Mouse (Mus musculus) liver, postnatal 0 days (tissue): Measurements from ENCODE around the gene Jarid2. TPM values are rescaled to one million over a fixed set of nuclear protein-coding genes. Genes with fewer than 3 reads are reported as not detected.

Experiments
- ATAC-seq: fragments of 200-750 bp; cut with Nextera tagmentation; 2 replicates; pipeline ENCODE4 v1.8.0; 2017; ENCODE audit warnings: mild to moderate bottlenecking, moderate library complexity
- DNase-seq: peaks from one replicate; pipeline ENCODE4 v3.0.0-alpha.2; 2016
- H3K27ac ChIP-seq: fragments of 300-500 bp; sonication (generic); 2 replicates; pipeline ENCODE4 v1.5.1; 2014; ENCODE audit warnings: antibody characterized with exemption, moderate library complexity, mild to moderate bottlenecking, low read depth
- H3K27me3 ChIP-seq: fragments of 300-500 bp; sonication (generic); 2 replicates; pipeline ENCODE4 v1.6.1; 2014; ENCODE audit warnings: low read length, control low read depth, mixed read lengths; ENCODE audit not compliant: insufficient read depth
- H3K36me3 ChIP-seq: fragments of 300-500 bp; sonication (generic); replicated peaks from 2 replicates; pipeline ENCODE4 v1.6.1; 2014; ENCODE audit warnings: mild to moderate bottlenecking, control low read depth, low read length, moderate library complexity, mixed read lengths; ENCODE audit not compliant: insufficient read depth
- H3K4me1 ChIP-seq: fragments of 300-500 bp; sonication (generic); 2 replicates; pipeline ENCODE4 v1.6.1; 2014; ENCODE audit warnings: antibody characterized with exemption, mild to moderate bottlenecking, control low read depth; ENCODE audit not compliant: insufficient read depth
- H3K4me2 ChIP-seq: fragments of 300-500 bp; sonication (generic); 2 replicates; pipeline ENCODE4 v1.6.1; 2014; ENCODE audit warnings: low read depth, mild to moderate bottlenecking, low read length, moderate library complexity, mixed read lengths
- H3K4me3 ChIP-seq: fragments of 300-500 bp; sonication (generic); 2 replicates; pipeline ENCODE4 v1.5.1; 2014; ENCODE audit warnings: low read depth, low read length
- H3K9ac ChIP-seq: fragments of 300-500 bp; sonication (generic); replicated peaks from 2 replicates; pipeline ENCODE4 v1.6.1; 2014; ENCODE audit warnings: mild to moderate bottlenecking, moderate library complexity
- H3K9me3 ChIP-seq: fragments of 300-500 bp; sonication (generic); 2 replicates; pipeline ENCODE4 v1.6.1; 2016; ENCODE audit warnings: mild to moderate bottlenecking, control low read depth, low read length, mixed read lengths
- CTCF ChIP-seq: sonication (generic); IDR thresholded peaks from 2 replicates; pipeline ENCODE4 v1.5.1; 2016; ENCODE audit warnings: antibody characterized with exemption, low read depth
- EP300 ChIP-seq: IDR thresholded peaks from 2 replicates; pipeline ENCODE4 v1.6.1; 2016; ENCODE audit warnings: antibody characterized with exemption, low read depth, mild to moderate bottlenecking
- whole genome bisulfite sequencing: fragments of 180-500 bp; shearing (Covaris S2); extraction: QIAGEN DNeasy Blood & Tissue Kit; methylation state at CpG from one replicate; pipeline ENCODE4 v1.1.7; 2014; ENCODE audit not compliant: insufficient replicate concordance; 5-methylcytosine and 5-hydroxymethylcytosine counted together
- polyA plus RNA-seq: library from polyadenylated mRNA; unstranded; fragments of >200 nt; fragmentation: Nextera tagmentation; extraction: Ambion mirVana; gene quantifications from 2 replicates; pipeline ENCODE4 v1.2.1, GENCODE M21; 2015

Jarid2 gene
- polyA plus RNA-seq, 1 experiment from 2014 or later: 6.8 TPM

DNA sequence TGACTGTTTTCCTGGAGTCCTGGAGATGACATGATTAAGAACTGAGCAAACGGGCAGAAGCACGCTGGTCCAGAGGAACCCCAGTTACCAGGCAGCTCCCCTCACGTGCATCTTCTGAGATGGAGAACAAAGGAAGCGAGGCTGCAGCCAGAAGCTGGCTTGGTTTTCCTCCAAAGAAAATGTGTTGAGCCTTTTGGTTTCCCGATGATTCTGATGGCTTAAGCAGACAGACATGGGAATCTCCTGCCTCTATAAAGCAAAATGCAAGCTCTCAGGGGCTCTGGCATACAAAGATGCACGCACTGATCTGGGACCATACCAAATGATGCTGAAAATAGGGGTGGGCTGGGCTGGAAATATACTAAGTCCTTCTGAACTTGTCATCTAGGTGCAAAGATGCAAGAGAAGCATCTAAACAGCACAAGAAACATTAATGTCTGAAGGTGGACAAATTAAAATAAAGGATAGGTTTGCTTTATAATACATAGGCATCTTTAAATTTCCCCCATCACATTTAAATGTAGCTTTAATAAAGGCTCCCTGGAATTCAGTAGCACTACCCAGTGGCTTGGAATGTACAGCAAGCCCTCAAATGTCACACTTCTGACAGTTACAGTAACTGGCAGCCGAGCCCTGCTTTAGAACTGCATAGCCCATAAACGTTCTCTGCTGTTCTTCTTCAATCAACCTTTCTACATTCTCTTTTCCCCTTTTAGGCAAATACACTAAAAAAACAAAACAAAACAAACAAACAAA lies 217.8 kb downstream of the Jarid2 start:
- Histone ChIP-seq H3K4me2 (no peak overlapping the region), H3K9ac (no peak overlapping the region), H3K27me3 (no peaks in the 10 kb centered on the region), H3K36me3 (peaks cover 10% of the 10 kb centered on the region), H3K4me3 (no peak overlapping the region), H3K9me3 (no peaks in the 10 kb centered on the region), H3K27ac (no peak overlapping the region), H3K4me1 (peaks cover 3% of the 10 kb centered on the region; the same call in 1 of the 2 replicates)
- WGBS: 81% methylated on average over 8 of the region's 8 CpGs
- ATAC-seq (no peak), DNase-seq (no peak)
- TF ChIP-seq CTCF: no peak
- no peak for TF ChIP-seq EP300

DNA sequence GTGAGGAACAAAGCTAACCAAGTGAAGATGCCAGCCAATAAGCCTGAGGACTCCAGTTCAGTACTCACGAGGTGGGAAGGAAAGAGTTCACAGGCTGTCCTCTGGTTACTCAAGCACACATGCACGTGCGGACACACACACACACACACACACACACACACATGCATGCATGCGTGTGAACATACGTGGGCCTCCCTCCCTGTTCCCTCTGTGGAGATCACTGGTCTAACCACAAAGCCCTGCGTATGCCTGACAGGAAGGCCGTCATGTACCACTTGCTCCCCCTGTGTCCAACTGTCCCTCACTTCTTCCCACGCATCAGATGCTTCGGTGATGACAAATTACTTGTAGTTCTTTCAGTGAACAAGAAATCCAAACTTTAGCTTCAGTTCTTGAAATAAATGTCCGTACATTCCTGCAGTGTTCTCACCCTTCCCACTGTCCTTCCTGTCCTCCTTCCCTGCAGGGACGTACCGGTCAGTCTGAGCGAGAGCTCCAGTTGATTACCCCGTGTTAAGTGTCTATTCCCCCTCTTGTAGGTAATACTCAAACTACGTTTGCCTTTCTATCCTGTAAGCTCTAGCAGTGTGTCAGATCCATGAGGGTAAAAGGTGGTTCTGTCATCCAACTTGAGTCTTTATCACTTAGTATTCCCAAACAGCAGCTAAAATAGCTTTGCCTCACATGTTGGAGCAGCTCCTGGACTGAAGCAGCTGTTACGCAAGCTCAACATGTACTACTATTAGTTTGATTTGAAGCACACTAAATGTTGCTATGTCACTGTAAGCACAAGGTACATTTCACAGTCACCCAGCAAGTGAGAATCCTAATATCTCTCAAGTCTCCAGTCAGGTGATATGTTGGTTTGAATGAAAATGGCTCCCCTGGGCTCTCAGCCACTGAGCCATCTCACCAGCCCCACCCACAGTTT lies 219.3 kb downstream of the Jarid2 start:
- WGBS: 76% methylated on average over 16 of the region's 16 CpGs
- DNase-seq (no peak), ATAC-seq (no peak)
- Histone ChIP-seq H3K36me3 (peaks cover 11% of the 10 kb centered on the region), H3K27me3 (no peaks in the 10 kb centered on the region), H3K9me3 (no peaks in the 10 kb centered on the region), H3K4me1 (peaks cover 5% of the 10 kb centered on the region; the same call in 1 of the 2 replicates), H3K4me2 (no peak overlapping the region), H3K27ac (no peak overlapping the region), H3K4me3 (no peak overlapping the region), H3K9ac (no peak overlapping the region)
- TF ChIP-seq CTCF (no peak), EP300 (no peak)

DNA sequence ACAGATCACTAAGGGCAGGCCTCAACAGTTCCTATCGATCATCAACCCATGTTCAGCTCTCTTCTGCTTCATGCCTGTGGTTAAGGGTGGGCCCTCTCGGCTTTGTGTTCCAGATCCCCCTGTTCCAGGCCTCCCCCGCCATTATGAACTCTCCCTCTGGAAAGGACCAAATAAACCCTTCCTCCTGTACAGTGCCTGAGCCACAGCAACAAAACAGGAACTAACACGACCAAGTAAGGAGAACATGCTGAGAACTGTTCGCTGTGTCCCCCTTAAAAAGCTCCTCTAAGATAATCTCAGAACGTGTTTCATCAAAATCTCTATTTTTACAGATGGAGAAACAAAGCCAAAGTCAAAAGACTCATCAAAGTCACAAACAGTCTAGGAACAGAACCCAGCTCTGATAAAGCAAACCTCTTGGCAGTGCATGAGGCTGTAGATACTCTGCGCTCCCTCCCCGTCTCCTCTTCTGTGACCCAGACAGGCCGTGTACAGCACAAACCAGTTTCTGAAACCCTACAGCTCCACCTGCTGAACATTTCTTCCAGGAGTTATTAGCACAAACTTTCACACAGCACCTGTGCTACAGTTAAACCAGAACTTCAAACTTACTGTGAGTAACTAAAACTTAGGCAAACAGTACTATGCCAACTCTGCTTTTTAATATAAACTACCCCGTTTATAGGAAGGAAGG lies 223.3 kb downstream of the Jarid2 start:
- Histone ChIP-seq H3K4me2 (no peak overlapping the region), H3K27me3 (no peaks in the 10 kb centered on the region), H3K4me1 (peaks cover 14% of the 10 kb centered on the region; the same call in 1 of the 2 replicates), H3K36me3 (peaks cover 24% of the 10 kb centered on the region), H3K9me3 (no peaks in the 10 kb centered on the region), H3K4me3 (no peak overlapping the region), H3K27ac (no peak overlapping the region; the same call in 1 of the 2 replicates), H3K9ac (no peak overlapping the region)
- 38% methylated on average over 10 of the region's 10 CpGs for WGBS
- no peak for TF ChIP-seq EP300
- peak; percentile 32 for TF ChIP-seq CTCF
- DNase-seq (no peak), ATAC-seq (no peak)

DNA sequence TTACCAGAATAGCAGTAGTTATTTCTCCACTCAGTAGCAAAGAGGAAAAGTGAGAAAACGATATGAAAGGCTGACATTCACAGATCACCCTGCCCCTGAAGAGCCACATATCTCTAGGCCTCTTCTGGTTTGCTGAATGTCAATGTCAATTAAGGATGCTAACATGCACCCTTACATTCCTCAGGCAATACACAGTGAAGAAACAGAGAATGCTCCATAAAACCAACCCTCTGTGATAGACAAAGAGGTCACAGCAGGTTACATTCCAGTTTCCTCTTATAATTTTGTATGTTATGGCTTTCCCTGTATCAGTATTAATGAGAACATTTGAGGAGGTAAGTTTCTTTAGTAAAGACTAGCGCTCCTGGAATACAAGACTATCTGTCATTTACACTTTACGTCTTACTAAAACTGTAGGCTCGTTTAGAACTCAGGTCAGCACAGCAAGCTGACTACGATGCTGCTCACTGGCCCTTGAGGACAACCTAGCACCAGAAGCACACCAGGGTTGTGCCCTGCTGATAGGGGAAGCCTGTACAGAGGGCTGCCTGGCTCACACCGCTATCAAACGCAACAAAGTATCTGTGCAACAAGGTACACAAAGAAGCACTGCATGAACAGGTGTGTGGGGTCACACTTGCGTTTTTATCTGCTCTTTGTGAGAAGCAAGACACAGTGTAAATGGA lies 224.4 kb downstream of the Jarid2 start:
- H3K4me1 ChIP-seq: peaks cover 14% of the 10 kb centered on the region; the same call in 1 of the 2 replicates
- ATAC-seq (no peak), DNase-seq (no peak)
- TF ChIP-seq CTCF (no peak), EP300 (no peak)
- H3K36me3 ChIP-seq: peaks cover 28% of the 10 kb centered on the region
- H3K4me3 ChIP-seq: no peak overlapping the region
- no peaks in the 10 kb centered on the region for H3K27me3 ChIP-seq
- no peak overlapping the region for H3K9ac ChIP-seq
- no peaks in the 10 kb centered on the region for H3K9me3 ChIP-seq
- no peak overlapping the region for H3K4me2 ChIP-seq
- WGBS: 67% methylated on average over 8 of the region's 8 CpGs
- no peak overlapping the region for H3K27ac ChIP-seq

DNA sequence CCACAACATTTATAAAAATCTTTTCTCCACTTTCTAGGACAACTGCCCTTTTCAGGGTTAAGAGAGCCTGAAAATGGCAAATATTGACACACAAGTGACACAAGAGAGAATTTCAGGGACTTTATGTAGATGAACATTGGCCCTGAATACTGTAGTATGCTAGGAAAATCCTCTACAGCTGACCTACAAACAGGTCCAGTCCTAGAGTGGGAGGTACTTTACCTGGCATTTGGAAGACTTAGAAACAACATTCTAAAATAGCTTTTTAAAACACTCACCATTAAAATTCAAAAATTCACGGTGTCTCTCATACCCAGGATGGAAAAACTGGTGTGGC lies 224.9 kb downstream of the Jarid2 start:
- WGBS: 79% methylated on average over 1 of the region's 1 CpGs
- no peak for DNase-seq

More for the DNA sequence above, 224.9 kb downstream of the Jarid2 start:
- Histone ChIP-seq H3K9ac (no peak overlapping the region), H3K4me1 (peaks cover 14% of the 10 kb centered on the region; the same call in 1 of the 2 replicates), H3K36me3 (peaks cover 31% of the 10 kb centered on the region), H3K4me2 (no peak overlapping the region), H3K9me3 (no peaks in the 10 kb centered on the region), H3K27me3 (no peaks in the 10 kb centered on the region), H3K4me3 (no peak overlapping the region), H3K27ac (no peak overlapping the region)
- TF ChIP-seq CTCF (no peak), EP300 (no peak)
- ATAC-seq: no peak
